Mouse (Mus musculus) small intestine, adult 2 months (tissue): ENCODE measurements around the gene Gm17087. TPM values are rescaled to one million over a fixed set of nuclear protein-coding genes. Genes with fewer than 3 reads are reported as not detected.

Experiments used
- H3K27ac ChIP-seq: fragments of 200-500 bp; 2 replicates; pipeline ENCODE4 v1.5.1; 2012; ENCODE audit warnings: low read depth, low read length, control low read depth, inconsistent platforms; ENCODE audit not compliant: insufficient read depth
- H3K27me3 ChIP-seq: fragments of 200-500 bp; 2 replicates; pipeline ENCODE4 v1.6.1; 2012; ENCODE audit warnings: mild to moderate bottlenecking, moderate library complexity, low read length, inconsistent platforms; ENCODE audit not compliant: control insufficient read depth, insufficient read depth
- H3K36me3 ChIP-seq: fragments of 200-500 bp; 2 replicates; pipeline ENCODE4 v1.6.1; 2012; ENCODE audit warnings: mild to moderate bottlenecking, low read length, control low read depth, inconsistent platforms; ENCODE audit not compliant: control insufficient read depth, insufficient read depth
- H3K4me1 ChIP-seq: fragments of 200-500 bp; 2 replicates; pipeline ENCODE4 v1.6.1; 2012; ENCODE audit warnings: low read length, inconsistent platforms, mixed read lengths; ENCODE audit not compliant: control insufficient read depth, insufficient read depth, insufficient read length
- H3K4me3 ChIP-seq: fragments of 200-500 bp; 2 replicates; pipeline ENCODE4 v1.5.1; 2012; ENCODE audit warnings: low read depth, mild to moderate bottlenecking, control low read depth, inconsistent platforms, low read length, moderate library complexity
- CTCF ChIP-seq: fragments of 200-500 bp; IDR thresholded peaks from 2 replicates; pipeline ENCODE4 v1.5.1; 2012; ENCODE audit warnings: low read depth, mild to moderate bottlenecking, control low read depth, inconsistent platforms, low read length, moderate library complexity, mixed read lengths; ENCODE audit not compliant: insufficient replicate concordance, insufficient read length; ENCODE audit errors: extremely low read depth
- POLR2A ChIP-seq: fragments of 200-500 bp; IDR thresholded peaks from 2 replicates; pipeline ENCODE4 v1.6.1; 2012; ENCODE audit warnings: low read depth, mild to moderate bottlenecking, control low read depth, inconsistent platforms, low read length, moderate library complexity
- WGBS: fragments of 180-500 bp; shearing (Covaris S2); methylation state at CpG from one replicate; pipeline ENCODE4 v1.1.7; 2018; 5-methylcytosine and 5-hydroxymethylcytosine counted together
- polyA plus RNA-seq: library from polyadenylated mRNA; depleted of rRNA; stranded (reverse); fragments of >200 nt; gene quantifications from 2 replicates; pipeline ENCODE4 v1.2.3, GENCODE M21; 2012

Gm17087 gene
- polyA plus RNA-seq, 1 experiment = not detected

- Histone ChIP-seq H3K4me1 (no peaks in the 10 kb centered on the region), H3K36me3 (no peaks in the 10 kb centered on the region), H3K4me3 (no peak overlapping the region), H3K27me3 (no peaks in the 10 kb centered on the region), H3K27ac (no peak overlapping the region)
- TF ChIP-seq CTCF = no peak
- 78% methylated on average over 8 of the region's 8 CpGs for WGBS
Measured at GRCm38 (mm10) chr17:8557926-8558325, 8.8 kb downstream of the Gm17087 start.

- H3K36me3 ChIP-seq = no peaks in the 10 kb centered on the region
- WGBS = 80% methylated on average over 6 of the region's 6 CpGs
- H3K27ac ChIP-seq = no peak overlapping the region
- no peaks in the 10 kb centered on the region for H3K4me1 ChIP-seq
- no peaks in the 10 kb centered on the region for H3K27me3 ChIP-seq
- TF ChIP-seq POLR2A = no peak
- TF ChIP-seq CTCF = no peak
- no peak overlapping the region for H3K4me3 ChIP-seq
Measured at GRCm38 (mm10) chr17:8556223-8556622, 10.5 kb downstream of the Gm17087 start.

GRCm38 (mm10) chr17:8555785-8556184 is 11.0 kb downstream of the Gm17087 start:
- no peaks in the 10 kb centered on the region for H3K36me3 ChIP-seq
- no peaks in the 10 kb centered on the region for H3K4me1 ChIP-seq
- no peak for TF ChIP-seq CTCF
- no peak for TF ChIP-seq POLR2A
- H3K4me3 ChIP-seq = no peak overlapping the region
- WGBS = 73% methylated on average over 9 of the region's 9 CpGs
- H3K27ac ChIP-seq = no peak overlapping the region
- H3K27me3 ChIP-seq = no peaks in the 10 kb centered on the region

GRCm38 (mm10) chr17:8554219-8554618 is 12.5 kb downstream of the Gm17087 start:
- no peak overlapping the region for H3K4me3 ChIP-seq
- TF ChIP-seq CTCF = no peak
- TF ChIP-seq POLR2A = no peak
- 82% methylated on average over 6 of the region's 6 CpGs for WGBS
- no peak overlapping the region for H3K27ac ChIP-seq
- no peaks in the 10 kb centered on the region for H3K27me3 ChIP-seq
- no peaks in the 10 kb centered on the region for H3K36me3 ChIP-seq
- no peaks in the 10 kb centered on the region for H3K4me1 ChIP-seq

GRCm38 (mm10) chr17:8553601-8554000 is 13.1 kb downstream of the Gm17087 start:
- WGBS = 65% methylated on average over 3 of the region's 3 CpGs
- no peaks in the 10 kb centered on the region for H3K27me3 ChIP-seq

GRCm38 (mm10) chr17:8552346-8553035 is 14.3 kb downstream of the Gm17087 start:
- no peak overlapping the region for H3K27ac ChIP-seq
- no peak for TF ChIP-seq CTCF
- no peak for TF ChIP-seq POLR2A
- no peaks in the 10 kb centered on the region for H3K4me1 ChIP-seq
- 68% methylated on average over 8 of the region's 8 CpGs for WGBS
- no peaks in the 10 kb centered on the region for H3K36me3 ChIP-seq
- no peaks in the 10 kb centered on the region for H3K27me3 ChIP-seq
- no peak overlapping the region for H3K4me3 ChIP-seq

More at GRCm38 (mm10) chr17:8553601-8554000, 13.1 kb downstream of the Gm17087 start:
- Histone ChIP-seq H3K27ac (no peak overlapping the region), H3K4me1 (no peaks in the 10 kb centered on the region), H3K36me3 (no peaks in the 10 kb centered on the region), H3K4me3 (no peak overlapping the region)
- TF ChIP-seq POLR2A = no peak
- no peak for TF ChIP-seq CTCF

GRCm38 (mm10) chr17:8551641-8552040 is 15.1 kb downstream of the Gm17087 start:
- Histone ChIP-seq H3K36me3 (no peaks in the 10 kb centered on the region), H3K4me1 (no peaks in the 10 kb centered on the region), H3K27me3 (no peaks in the 10 kb centered on the region), H3K4me3 (no peak overlapping the region), H3K27ac (no peak overlapping the region)
- no peak for TF ChIP-seq CTCF
- no peak for TF ChIP-seq POLR2A
- WGBS = 58% methylated on average over 3 of the region's 3 CpGs

- TF ChIP-seq CTCF = no peak
- TF ChIP-seq POLR2A = no peak
Measured at GRCm38 (mm10) chr17:8548733-8549132, 18.0 kb downstream of the Gm17087 start.

More at GRCm38 (mm10) chr17:8548733-8549132, 18.0 kb downstream of the Gm17087 start:
- no peaks in the 10 kb centered on the region for H3K27me3 ChIP-seq
- no peak overlapping the region for H3K27ac ChIP-seq
- H3K36me3 ChIP-seq = no peaks in the 10 kb centered on the region
- H3K4me3 ChIP-seq = no peak overlapping the region
- 84% methylated on average over 4 of the region's 4 CpGs for WGBS
- H3K4me1 ChIP-seq = no peaks in the 10 kb centered on the region
